Mouse (Mus musculus) bone marrow, adult 2 months (tissue): ENCODE measurements around the gene Osbpl9.

Source experiments
- CTCF ChIP-seq: fragments of 200-500 bp; IDR thresholded peaks from 2 replicates; pipeline ENCODE4 v1.5.1; 2011; ENCODE audit warnings: low read length, control low read depth; ENCODE audit not compliant: control insufficient read depth, insufficient read depth
- POLR2A ChIP-seq: fragments of 200-500 bp; IDR thresholded peaks from 2 replicates; pipeline ENCODE4 v1.6.1; 2011; ENCODE audit warnings: low read depth, mild to moderate bottlenecking, control low read depth, low read length, borderline replicate concordance; ENCODE audit not compliant: control insufficient read depth

- no peak for TF ChIP-seq POLR2A
- TF ChIP-seq CTCF: no peak
Observed at GRCm38 (mm10) chr4:109054003-109054402, 148.1 kb downstream of the Osbpl9 start.
